Mouse (Mus musculus): ENCODE results near the gene Irf2bp1. TPM values are rescaled to one million over a fixed set of nuclear protein-coding genes. Genes with fewer than 3 reads are reported as not detected.

Irf2bp1 gene
- total RNA-seq (2014; rRNA removed) = 128 and 140 TPM in 2 replicates
- 20.0 and 22.4 TPM in 2 replicates for polyA plus RNA-seq (2015; fragmentation: Nextera tagmentation; extraction: Ambion mirVana)

DNA sequence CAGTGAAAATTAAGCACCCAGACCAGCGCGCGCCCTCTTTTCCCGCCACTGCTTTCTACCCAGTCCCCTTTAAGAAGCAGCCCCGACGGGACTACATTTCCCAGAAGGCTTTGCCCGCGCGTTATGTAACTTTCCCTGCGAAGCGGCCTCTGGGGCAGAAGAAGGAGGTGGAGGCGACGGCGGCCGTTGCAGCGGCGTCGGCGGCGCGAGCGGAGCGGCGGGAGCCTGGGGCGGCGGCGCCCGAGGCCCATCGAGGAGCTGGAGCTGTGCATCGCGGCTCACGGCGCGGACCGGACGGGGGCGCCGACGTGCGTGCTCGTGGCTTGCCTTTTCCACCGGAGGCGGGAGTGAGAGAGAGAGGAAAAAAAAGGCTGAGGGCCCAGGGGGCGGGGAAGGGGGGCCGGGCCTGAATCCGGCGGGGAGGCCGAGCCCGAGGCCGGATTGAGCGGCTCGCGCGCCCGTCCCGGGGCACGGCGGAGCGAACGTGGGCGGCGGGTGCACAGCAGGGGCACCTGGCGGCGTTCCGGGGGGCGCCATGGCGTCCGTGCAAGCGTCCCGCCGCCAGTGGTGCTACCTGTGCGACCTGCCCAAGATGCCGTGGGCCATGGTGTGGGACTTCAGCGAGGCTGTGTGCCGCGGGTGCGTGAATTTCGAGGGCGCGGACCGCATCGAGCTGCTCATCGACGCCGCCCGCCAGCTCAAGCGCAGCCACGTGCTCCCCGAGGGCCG, at the start of gene Irf2bp1:
Irf2bp1 (plus strand) TSS at position 143 of the 729 bp plus-strand sequence.
- H3K27ac ChIP-seq = peak within 1 kb of the TSS; percentile 90
- H3K36me3 ChIP-seq (ENCODE audit: insufficient read depth, low read length) = no peaks in the 10 kb centered on the region
- 2% methylated on average over 84 of the region's 90 CpGs for WGBS
- H3K27me3 ChIP-seq (ENCODE audit: insufficient read depth, low read length) = no peaks in the 10 kb centered on the region
- H3K4me1 ChIP-seq (ENCODE audit: insufficient read depth, low read length) = peaks cover 19% of the 10 kb centered on the region
- H3K4me3 ChIP-seq (ENCODE audit: low read length) = peak within 1 kb of the TSS; percentile 59
- peak within 1 kb of the TSS; percentile 77 for H3K9ac ChIP-seq (replicated peaks; ENCODE audit: low read length)
- peak within 1 kb of the TSS; percentile 91 for H3K4me2 ChIP-seq (ENCODE audit: low read depth, low read length)
- TF ChIP-seq CTCF (IDR thresholded peaks at IDR 0.05; ENCODE audit: low read depth) = no peak
- H3K9me3 ChIP-seq (ENCODE audit: low read length) = no peaks in the 10 kb centered on the region
- peak; percentile 97 for DNase-seq (ENCODE audit: low spot score)
- ATAC-seq = peak; percentile 61

DNA sequence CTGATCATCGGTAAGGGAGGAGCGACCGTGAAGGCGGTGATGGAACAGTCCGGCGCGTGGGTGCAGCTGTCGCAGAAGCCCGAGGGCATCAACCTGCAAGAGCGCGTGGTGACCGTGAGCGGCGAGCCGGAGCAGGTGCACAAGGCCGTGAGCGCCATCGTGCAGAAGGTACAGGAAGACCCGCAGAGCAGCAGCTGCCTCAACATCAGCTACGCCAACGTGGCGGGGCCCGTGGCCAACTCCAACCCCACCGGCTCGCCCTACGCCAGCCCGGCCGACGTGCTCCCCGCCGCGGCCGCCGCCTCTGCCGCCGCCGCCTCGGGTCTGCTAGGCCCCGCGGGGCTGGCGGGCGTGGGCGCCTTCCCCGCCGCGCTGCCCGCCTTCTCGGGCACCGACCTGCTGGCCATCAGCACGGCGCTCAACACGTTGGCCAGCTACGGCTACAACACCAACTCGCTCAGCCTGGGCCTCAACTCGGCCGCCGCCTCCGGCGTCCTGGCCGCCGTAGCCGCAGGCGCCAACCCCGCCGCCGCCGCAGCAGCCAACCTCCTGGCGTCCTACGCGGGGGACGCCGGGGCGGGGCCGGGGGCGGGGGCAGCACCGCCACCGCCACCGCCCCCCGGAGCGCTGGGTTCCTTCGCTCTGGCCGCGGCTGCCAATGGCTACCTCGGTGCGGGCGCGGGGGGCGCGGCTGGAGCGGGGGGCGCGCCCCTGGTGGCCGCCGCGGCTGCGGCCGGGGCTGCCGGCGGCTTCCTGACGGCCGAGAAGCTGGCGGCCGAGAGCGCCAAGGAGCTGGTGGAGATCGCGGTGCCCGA, 46.1 kb upstream of the Irf2bp1 start:
- peaks cover 15% of the 10 kb centered on the region for H3K4me1 ChIP-seq (ENCODE audit: insufficient read depth, low read length)
- H3K27me3 ChIP-seq (ENCODE audit: insufficient read depth, low read length) = no peaks in the 10 kb centered on the region
- H3K36me3 ChIP-seq (ENCODE audit: insufficient read depth, low read length) = peaks cover 4% of the 10 kb centered on the region; the same call in 1 of the 2 replicates
- ATAC-seq (peak; percentile 47), DNase-seq (ENCODE audit: low spot score) (peak; percentile 76)
- H3K27ac ChIP-seq = peak overlapping the region; percentile 73
- peak overlapping the region; percentile 65 for H3K4me2 ChIP-seq (ENCODE audit: low read depth, low read length)
- TF ChIP-seq CTCF (IDR thresholded peaks at IDR 0.05; ENCODE audit: low read depth) = peak; percentile 36
- H3K9me3 ChIP-seq (ENCODE audit: low read length) = no peaks in the 10 kb centered on the region
- 3% methylated on average over 50 of the region's 107 CpGs for WGBS
- peak overlapping the region; percentile 51 for H3K9ac ChIP-seq (replicated peaks; ENCODE audit: low read length)
- peak overlapping the region; percentile 37 for H3K4me3 ChIP-seq (ENCODE audit: low read length)

DNA sequence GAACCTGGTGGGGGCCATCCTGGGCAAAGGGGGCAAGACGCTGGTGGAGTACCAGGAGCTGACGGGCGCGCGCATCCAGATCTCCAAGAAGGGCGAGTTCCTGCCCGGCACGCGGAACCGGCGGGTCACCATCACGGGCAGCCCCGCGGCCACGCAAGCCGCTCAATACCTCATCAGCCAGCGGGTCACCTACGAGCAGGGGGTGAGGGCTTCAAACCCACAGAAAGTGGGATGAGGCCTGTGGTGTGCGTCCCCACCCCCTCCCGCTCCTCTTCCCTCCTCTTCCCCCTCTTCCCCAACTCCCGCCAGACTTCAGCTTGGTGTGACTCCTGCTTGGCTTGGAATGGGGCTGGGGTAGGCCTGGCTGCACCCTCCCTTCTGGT, 45.5 kb upstream of the Irf2bp1 start:
- no peak for DNase-seq (ENCODE audit: low spot score)
- Histone ChIP-seq H3K4me1 (ENCODE audit: insufficient read depth, low read length) (peaks cover 17% of the 10 kb centered on the region), H3K27me3 (ENCODE audit: insufficient read depth, low read length) (no peaks in the 10 kb centered on the region), H3K36me3 (ENCODE audit: insufficient read depth, low read length) (peaks cover 2% of the 10 kb centered on the region; the same call in 1 of the 2 replicates), H3K27ac (peak overlapping the region; percentile 73), H3K9me3 (ENCODE audit: low read length) (no peaks in the 10 kb centered on the region), H3K4me3 (ENCODE audit: low read length) (peak overlapping the region; percentile 37), H3K9ac (replicated peaks; ENCODE audit: low read length) (peak overlapping the region; percentile 51), H3K4me2 (ENCODE audit: low read depth, low read length) (peak overlapping the region; percentile 65)
- ATAC-seq = peak; percentile 2
- WGBS = 15% methylated on average over 21 of the region's 21 CpGs
- TF ChIP-seq CTCF (IDR thresholded peaks at IDR 0.05; ENCODE audit: low read depth) = no peak

GRCm38 (mm10) chr7:18959446-18959845, 44.4 kb upstream of the Irf2bp1 start:
- 61% methylated on average over 8 of the region's 8 CpGs for WGBS
- Histone ChIP-seq H3K4me2 (ENCODE audit: low read depth, low read length) (no peak overlapping the region), H3K27ac (no peak overlapping the region), H3K27me3 (ENCODE audit: insufficient read depth, low read length) (no peaks in the 10 kb centered on the region), H3K36me3 (ENCODE audit: insufficient read depth, low read length) (no peaks in the 10 kb centered on the region; the same call in 1 of the 2 replicates), H3K4me3 (ENCODE audit: low read length) (no peak overlapping the region), H3K9me3 (ENCODE audit: low read length) (no peaks in the 10 kb centered on the region), H3K9ac (replicated peaks; ENCODE audit: low read length) (no peak overlapping the region), H3K4me1 (ENCODE audit: insufficient read depth, low read length) (peaks cover 17% of the 10 kb centered on the region)
- TF ChIP-seq CTCF (IDR thresholded peaks at IDR 0.05; ENCODE audit: low read depth) = no peak
- DNase-seq (ENCODE audit: low spot score) (peak; percentile 48), ATAC-seq (no peak)

GRCm38 (mm10) chr7:18962171-18962792, 41.6 kb upstream of the Irf2bp1 start:
- DNase-seq (ENCODE audit: low spot score) (peak; percentile 46), ATAC-seq (no peak)
- Histone ChIP-seq H3K36me3 (ENCODE audit: insufficient read depth, low read length) (no peaks in the 10 kb centered on the region; the same call in 1 of the 2 replicates), H3K4me3 (ENCODE audit: low read length) (peak overlapping the region; percentile 20), H3K9me3 (ENCODE audit: low read length) (no peaks in the 10 kb centered on the region), H3K4me2 (ENCODE audit: low read depth, low read length) (peak overlapping the region; percentile 56), H3K27me3 (ENCODE audit: insufficient read depth, low read length) (no peaks in the 10 kb centered on the region), H3K27ac (no peak overlapping the region), H3K4me1 (ENCODE audit: insufficient read depth, low read length) (peaks cover 16% of the 10 kb centered on the region), H3K9ac (replicated peaks; ENCODE audit: low read length) (peak overlapping the region; percentile 24)
- 8% methylated on average over 17 of the region's 17 CpGs for WGBS
- no peak for TF ChIP-seq CTCF (IDR thresholded peaks at IDR 0.05; ENCODE audit: low read depth)

DNA sequence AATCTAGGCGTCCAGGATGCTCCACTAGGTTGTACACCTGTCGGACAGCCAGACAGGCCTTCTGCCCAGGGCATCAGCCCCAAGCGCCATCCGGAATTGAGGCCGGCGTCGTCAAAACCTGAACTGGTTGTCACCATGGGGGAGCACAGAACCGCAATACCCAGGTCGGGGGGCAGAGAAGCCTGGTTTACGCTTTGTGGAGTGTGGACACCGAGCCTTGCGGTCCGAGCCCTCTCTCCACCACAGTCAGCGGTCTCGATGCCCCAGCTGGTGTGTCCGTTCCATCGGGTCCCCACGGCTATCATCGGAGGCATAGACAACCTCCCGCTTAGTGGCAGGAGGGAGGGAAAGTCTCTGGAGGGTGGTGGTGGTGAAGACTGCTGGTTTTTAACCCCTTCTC, 41.0 kb upstream of the Irf2bp1 start:
- Histone ChIP-seq H3K4me3 (ENCODE audit: low read length) (peak overlapping the region; percentile 20), H3K4me1 (ENCODE audit: insufficient read depth, low read length) (peaks cover 11% of the 10 kb centered on the region), H3K36me3 (ENCODE audit: insufficient read depth, low read length) (no peaks in the 10 kb centered on the region; the same call in 1 of the 2 replicates), H3K27me3 (ENCODE audit: insufficient read depth, low read length) (no peaks in the 10 kb centered on the region), H3K9ac (replicated peaks; ENCODE audit: low read length) (peak overlapping the region; percentile 24), H3K4me2 (ENCODE audit: low read depth, low read length) (peak overlapping the region; percentile 56), H3K9me3 (ENCODE audit: low read length) (no peaks in the 10 kb centered on the region), H3K27ac (no peak overlapping the region)
- WGBS = 6% methylated on average over 20 of the region's 20 CpGs
- TF ChIP-seq CTCF (IDR thresholded peaks at IDR 0.05; ENCODE audit: low read depth) = no peak
- ATAC-seq = no peak
- no peak for DNase-seq (ENCODE audit: low spot score)
